Mouse (Mus musculus): Measurements from ENCODE around the gene Kirrel3. TPM values are rescaled to one million over a fixed set of nuclear protein-coding genes. Genes with fewer than 3 reads are reported as not detected.

Gene Kirrel3
- total RNA-seq (2021), result under 1 TPM; 0.47 to 0.51 TPM
- long read RNA-seq, experiment 1, partial matches to known transcripts, result 1 of 1 reads
- long read RNA-seq, experiment 1, other reads (novel, unspliced or antisense), result 0 of 1 reads
- long read RNA-seq, experiment 2, result 0 reads

GRCm38 (mm10) chr9:34485759-34486431 lies at the start of gene Kirrel3:
Gene Kirrel3 (plus strand): TSS chr9:34485894.
- peak; percentile 38 to 76 for DNase-seq

GRCm38 (mm10) chr9:34440721-34441120 lies 45.0 kb upstream of the Kirrel3 start:
- DNase-seq, result no peak

DNA sequence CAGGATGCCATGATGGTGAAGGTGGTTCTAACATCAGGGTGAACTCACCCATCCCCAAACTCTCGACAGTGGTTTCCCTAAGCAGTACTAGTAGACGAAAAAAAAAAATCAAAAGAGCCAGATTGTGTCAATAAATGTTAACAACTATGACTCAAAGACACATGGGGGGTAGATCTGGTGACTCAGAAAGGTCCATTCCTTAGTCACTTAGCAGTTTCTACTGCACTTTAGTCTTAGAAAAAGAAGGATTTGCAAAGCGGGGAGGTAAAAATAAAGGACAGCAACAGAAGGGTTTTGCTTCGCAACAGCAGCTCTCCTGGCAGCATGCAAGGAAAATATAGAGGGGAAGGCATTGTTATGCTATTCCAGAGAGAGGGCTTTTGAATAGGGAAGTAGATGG lies 41.7 kb upstream of the Kirrel3 start:
- no peak for DNase-seq

- DNase-seq, result no peak
Measured at GRCm38 (mm10) chr9:34446497-34447350, 39.0 kb upstream of the Kirrel3 start.

- no peak for DNase-seq
Measured at GRCm38 (mm10) chr9:34447736-34448135, 38.0 kb upstream of the Kirrel3 start.

GRCm38 (mm10) chr9:34448467-34448866 lies 37.2 kb upstream of the Kirrel3 start:
- peak; percentile 22 to 27 for DNase-seq

GRCm38 (mm10) chr9:34458189-34458588 lies 27.5 kb upstream of the Kirrel3 start:
- DNase-seq, result no peak

DNA sequence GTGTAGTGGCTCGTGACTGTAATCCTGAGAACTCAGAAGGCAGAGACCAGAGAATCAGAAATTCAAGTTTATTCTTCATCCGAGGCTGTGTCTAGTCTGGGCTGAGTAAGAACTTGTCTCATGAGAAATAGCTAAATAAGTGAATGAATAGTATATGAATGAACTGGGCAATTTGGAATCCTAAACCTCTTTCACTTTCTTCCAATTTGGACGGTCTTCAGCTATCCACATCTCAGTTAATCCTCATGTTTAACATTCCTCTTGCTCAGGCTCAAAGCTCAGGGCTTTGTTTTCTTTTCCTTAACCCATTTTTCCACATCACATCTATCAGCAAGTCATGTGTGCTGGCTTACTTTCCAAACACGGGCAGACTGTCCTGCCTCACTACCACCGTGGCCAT lies 25.7 kb upstream of the Kirrel3 start:
- no peak for DNase-seq

DNA sequence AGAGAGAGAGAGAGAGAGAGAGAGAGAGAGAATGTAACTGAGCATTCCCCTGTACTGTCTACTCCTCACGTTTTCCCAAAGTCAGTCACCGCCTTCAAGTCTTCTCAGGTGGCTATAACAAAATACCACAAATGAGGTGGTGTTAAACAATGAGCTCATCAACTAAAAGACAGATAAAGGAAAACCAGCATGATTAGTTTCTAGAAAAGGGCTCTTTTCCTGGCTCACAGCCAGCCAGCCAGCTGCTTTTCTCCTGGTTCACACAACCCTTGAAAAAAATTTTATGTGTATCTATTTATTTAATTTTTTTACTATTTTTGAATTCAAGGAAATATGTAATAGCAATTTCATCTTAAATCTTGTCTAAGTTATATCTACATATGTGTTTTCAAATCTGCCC lies 22.0 kb upstream of the Kirrel3 start:
- DNase-seq, result no peak

DNA sequence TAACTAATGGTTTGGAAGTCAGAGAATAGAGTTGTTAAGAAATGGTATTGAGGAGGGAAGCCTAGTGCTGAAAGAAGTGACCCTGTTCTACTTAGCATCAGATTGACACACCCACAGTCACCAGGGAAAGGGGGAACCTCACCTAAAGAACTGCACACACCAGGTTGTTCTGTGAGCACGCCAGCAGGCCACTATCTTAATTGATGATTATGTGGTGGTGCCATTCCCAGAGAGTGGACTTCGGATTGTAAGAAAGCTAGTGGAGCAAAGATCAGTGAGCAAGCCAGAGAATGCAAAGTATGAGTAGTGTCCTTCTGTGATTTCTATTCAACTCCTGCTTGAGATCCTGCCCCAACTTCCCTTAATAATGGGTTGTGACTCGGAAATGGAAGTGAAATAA lies 19.6 kb upstream of the Kirrel3 start:
- no peak for DNase-seq

GRCm38 (mm10) chr9:34469180-34469579 lies 16.5 kb upstream of the Kirrel3 start:
- DNase-seq, result no peak

DNA sequence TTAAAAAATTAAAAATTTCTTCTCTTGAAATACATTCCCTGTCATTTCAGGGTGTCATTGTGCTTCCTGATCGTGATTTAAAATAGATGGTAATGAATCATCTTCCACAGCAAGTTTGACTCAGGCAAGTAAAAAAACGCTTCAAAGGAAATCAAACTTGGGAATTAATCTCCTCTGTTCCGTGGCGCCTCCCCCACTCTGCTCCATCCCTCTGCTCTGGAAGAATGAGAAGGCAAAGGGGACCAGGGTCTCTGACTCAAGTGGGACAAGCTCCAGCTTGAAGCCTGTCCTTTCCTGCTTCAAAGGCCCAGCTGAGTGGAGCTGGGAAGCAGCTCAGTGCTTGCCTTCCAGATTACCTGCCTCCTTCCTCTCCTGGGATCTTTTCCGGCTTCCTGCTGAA lies 9.5 kb upstream of the Kirrel3 start:
- no peak for DNase-seq

DNA sequence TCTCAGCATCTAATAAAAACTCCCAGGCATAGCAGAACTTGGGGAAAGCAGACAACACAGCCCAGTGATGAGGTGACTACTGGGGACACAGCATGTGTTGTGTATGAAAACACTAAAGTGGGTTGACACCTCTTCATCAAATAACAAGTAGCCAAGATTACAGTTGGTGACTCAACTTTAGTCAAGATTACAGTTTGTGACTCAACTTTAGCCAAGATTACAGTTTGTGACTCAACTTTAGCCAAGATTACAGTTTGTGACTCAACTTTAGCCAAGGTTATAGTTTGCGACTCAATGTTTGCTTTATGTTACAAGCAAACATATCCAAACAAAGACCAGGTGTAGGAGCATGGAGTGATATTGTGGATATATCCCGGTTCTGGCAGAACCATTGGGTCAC lies 7.2 kb upstream of the Kirrel3 start:
- DNase-seq, result no peak

GRCm38 (mm10) chr9:34483236-34483635 lies 2.5 kb upstream of the Kirrel3 start:
- DNase-seq, result no peak

DNA sequence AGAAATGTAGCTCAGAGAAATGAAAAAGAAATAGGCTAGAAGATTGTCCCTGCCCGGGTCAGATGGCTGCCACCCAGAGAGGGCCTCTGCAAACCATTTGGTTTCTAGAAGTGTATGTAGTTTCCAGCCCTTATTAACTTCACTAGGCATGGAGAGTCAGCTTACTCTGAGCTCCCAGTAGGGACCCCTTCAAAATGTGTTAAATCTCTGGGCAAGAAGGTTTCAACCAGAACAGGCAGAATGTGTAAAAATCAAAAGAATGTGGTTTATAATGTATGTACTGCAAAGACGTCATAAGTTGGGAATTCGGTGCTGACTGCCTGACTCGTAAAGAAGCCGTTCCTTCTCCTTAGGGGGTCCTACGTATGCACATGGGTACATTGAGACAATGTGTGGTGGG lies 1.0 kb upstream of the Kirrel3 start:
- DNase-seq, result no peak

- DNase-seq, result no peak
Measured at GRCm38 (mm10) chr9:34488267-34488666, 2.6 kb downstream of the Kirrel3 start.

DNA sequence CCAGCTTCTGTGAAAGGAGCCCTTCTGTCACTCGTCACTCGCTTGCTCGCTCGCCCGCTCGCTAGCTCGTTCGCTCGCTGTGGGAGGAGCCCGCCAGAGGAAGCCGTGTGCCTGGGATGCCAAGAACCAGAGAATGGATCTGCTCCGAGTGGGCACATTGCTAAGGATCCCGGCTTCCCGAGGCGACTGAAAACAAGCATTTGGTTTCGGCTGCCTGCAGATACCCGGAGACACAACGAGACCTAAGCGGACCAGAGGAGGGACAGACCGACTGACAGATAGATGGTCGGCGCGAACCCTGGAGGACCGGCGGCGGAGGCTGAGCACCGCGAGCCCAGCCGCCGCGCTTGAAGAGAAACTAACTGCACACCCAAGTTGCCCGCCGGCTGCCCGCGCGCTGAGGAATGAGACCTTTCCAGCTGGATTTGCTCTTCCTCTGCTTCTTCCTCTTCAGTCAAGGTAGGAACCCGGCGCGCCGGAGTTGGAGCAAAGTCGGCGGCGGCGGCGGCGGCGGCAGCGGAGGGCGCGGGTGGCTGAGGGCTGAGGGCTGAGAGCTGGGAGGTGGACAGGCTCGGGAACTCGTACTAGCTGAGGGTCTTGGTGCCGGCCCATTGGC lies 3.1 kb downstream of the Kirrel3 start:
- DNase-seq, result peak; percentile 27 to 57

DNA sequence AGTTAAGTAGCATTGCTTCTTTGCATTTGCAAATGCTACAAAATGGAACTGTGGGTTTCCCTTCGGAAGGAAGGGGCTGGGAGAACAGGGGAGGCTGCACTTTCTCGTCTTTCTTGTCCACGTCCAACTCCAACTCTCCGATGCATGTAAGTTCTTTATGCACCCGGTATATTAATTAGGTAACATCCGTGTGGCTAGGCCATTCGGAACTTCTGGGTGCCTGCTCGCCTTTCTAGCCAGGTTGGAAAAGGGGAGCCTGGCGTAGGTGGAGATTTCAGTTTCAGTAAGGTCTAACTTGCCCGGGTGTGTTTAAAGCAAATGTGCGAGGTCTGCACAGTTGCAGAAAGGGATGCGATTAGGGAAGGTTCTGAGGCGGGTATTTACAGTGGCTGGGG lies 3.6 kb downstream of the Kirrel3 start:
- DNase-seq, result peak in 1 of 2 experiments; percentile 8

GRCm38 (mm10) chr9:34489760-34490159 lies 4.1 kb downstream of the Kirrel3 start:
- no peak for DNase-seq

- DNase-seq, result no peak
Measured at GRCm38 (mm10) chr9:34492121-34492520, 6.4 kb downstream of the Kirrel3 start.

DNA sequence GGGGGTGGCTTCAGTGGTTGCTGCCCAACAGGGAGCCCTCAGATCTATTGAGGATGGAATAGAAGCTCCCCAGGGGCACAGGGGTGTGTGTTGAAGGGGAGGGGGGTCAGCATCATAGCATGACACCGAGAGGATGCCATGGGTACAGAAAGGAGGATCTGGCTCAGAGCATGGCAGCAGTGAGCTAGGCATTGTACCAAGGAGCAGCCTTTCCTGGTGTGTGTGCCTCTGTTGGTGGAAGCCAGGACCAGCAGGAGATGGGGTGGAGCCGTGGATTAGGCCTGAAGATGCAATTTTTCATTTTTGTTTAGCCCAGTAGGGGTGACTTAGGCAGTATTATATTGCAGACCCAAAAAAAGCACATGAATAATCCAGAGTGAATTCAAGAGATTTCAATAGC lies 7.9 kb downstream of the Kirrel3 start:
- no peak for DNase-seq

- no peak for DNase-seq
Measured at GRCm38 (mm10) chr9:34498126-34498525, 12.4 kb downstream of the Kirrel3 start.

GRCm38 (mm10) chr9:34498651-34499050 lies 13.0 kb downstream of the Kirrel3 start:
- DNase-seq, result peak; percentile 39 to 90

Measured in heart, adult 18-20 months (tissue).